Mouse (Mus musculus): ENCODE results near the gene Lrmda. TPM values are rescaled to one million over a fixed set of nuclear protein-coding genes. Genes with fewer than 3 reads are reported as not detected.

Gene Lrmda
- polyA plus RNA-seq, 1 experiment, result 0.65 TPM

DNA sequence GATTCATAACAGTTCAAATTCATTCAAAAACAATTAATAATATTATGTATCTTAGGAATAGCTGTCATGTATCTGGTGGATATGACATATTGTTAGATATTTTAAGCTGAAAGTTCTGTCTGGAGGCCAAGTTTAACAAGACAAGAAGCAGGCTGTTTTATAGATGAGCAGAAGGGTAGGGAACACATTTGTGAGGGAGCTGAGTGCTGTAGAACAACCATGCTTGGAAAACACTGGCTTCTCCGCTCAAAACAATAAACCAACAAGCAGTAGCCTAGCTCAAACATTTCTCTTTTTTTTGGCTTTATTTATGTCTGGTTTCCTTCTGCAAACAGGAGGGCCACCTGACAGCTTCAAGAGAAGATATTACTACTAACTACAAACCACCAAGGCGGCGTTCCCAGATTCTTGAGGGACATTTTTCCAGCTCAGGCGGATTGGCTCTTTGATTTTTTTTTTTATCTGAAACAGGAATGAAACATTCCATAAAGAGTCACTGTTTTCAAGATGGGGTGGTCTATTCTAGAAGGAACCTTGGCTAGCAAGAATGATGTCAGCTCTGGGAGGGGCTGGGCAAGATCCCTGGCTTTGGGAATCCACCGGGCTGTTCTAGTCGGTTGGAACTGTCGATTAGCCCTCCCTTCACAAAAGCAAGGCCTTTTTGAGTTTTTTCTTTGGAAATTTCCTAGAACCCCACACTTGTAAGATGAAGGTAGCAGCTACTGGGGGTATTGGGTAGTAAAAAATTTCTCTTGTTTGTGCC lies 304.2 kb downstream of the Lrmda start:
- TF ChIP-seq CTCF (IDR thresholded peaks at IDR 0.05; ENCODE audit: extremely low read depth, insufficient read depth, low read length), result no peak
- TF ChIP-seq POLR2A (IDR thresholded peaks at IDR 0.05; ENCODE audit: extremely low read depth, insufficient read depth, low read length), result no peak
- H3K27ac ChIP-seq (ENCODE audit: insufficient read depth, low read length), result no peak overlapping the region
- no peak overlapping the region for H3K4me3 ChIP-seq (ENCODE audit: insufficient read depth, low read length)
- H3K4me1 ChIP-seq (ENCODE audit: control insufficient read depth, insufficient read depth, low read length), result no peaks in the 10 kb centered on the region

DNA sequence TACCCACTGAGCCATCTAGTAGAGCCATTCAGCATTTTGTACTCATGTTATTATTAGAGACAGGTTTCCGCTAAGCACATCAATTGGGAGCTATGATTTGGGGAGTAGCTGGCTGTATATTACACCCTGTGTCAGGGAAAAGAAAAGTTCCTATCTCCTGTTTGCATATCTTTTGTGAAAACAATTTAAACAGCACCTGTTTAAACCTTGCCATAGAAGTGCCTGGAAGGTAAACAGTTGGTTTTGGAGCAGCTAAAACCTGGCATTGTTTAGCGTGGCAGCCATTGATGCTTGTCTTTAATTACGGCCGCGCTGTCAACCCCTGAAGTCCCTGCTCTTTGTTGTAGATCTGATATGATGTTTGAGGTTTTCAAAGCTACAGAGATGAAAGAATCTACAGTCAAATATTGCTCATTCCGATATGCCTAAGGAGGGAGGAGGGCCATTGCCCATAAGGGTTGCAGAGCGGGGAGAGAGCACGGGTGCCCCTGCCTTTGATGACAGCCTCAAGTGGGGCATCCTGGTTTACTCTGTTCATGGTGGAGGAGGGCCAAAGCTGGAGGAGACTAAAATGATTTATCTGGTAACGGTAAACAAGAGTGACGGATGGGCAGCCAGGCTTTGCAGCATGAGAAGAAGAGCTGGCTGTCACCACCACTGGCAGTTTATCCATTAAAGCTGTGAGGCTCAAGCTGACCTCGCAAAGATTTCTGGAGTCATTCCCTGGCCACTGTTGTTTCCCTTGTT lies 306.9 kb downstream of the Lrmda start:
- TF ChIP-seq CTCF (IDR thresholded peaks at IDR 0.05; ENCODE audit: extremely low read depth, insufficient read depth, low read length), result no peak
- no peak for TF ChIP-seq POLR2A (IDR thresholded peaks at IDR 0.05; ENCODE audit: extremely low read depth, insufficient read depth, low read length)
- Histone ChIP-seq H3K4me3 (ENCODE audit: insufficient read depth, low read length) (no peak overlapping the region), H3K4me1 (ENCODE audit: control insufficient read depth, insufficient read depth, low read length) (no peaks in the 10 kb centered on the region)

DNA sequence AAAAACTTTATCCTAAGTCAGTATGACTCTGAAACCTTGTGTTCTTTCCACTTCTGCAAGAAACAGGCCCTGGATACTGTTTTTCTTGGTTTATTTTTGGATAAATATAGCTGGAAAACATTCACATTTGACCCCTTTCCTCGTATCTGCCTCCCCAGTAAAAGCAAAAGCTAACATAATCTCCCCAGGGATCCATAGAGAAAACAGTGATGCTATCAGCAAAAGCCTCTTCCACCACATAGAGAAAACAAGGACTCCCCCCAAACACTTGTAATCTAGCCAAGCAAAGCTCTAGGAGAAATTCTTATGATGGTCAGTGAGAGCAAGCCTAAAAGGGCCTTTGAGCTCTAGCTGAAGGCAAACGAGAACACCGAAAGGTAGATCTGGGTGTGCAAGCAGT lies 309.7 kb downstream of the Lrmda start:
- H3K27ac ChIP-seq (ENCODE audit: insufficient read depth, low read length), result no peak overlapping the region
- no peak for TF ChIP-seq POLR2A (IDR thresholded peaks at IDR 0.05; ENCODE audit: extremely low read depth, insufficient read depth, low read length)
- no peak for TF ChIP-seq CTCF (IDR thresholded peaks at IDR 0.05; ENCODE audit: extremely low read depth, insufficient read depth, low read length)
- no peak overlapping the region for H3K4me3 ChIP-seq (ENCODE audit: insufficient read depth, low read length)
- no peaks in the 10 kb centered on the region for H3K4me1 ChIP-seq (ENCODE audit: control insufficient read depth, insufficient read depth, low read length)

More for the DNA sequence above, 306.9 kb downstream of the Lrmda start:
- no peak overlapping the region for H3K27ac ChIP-seq (ENCODE audit: insufficient read depth, low read length)

DNA sequence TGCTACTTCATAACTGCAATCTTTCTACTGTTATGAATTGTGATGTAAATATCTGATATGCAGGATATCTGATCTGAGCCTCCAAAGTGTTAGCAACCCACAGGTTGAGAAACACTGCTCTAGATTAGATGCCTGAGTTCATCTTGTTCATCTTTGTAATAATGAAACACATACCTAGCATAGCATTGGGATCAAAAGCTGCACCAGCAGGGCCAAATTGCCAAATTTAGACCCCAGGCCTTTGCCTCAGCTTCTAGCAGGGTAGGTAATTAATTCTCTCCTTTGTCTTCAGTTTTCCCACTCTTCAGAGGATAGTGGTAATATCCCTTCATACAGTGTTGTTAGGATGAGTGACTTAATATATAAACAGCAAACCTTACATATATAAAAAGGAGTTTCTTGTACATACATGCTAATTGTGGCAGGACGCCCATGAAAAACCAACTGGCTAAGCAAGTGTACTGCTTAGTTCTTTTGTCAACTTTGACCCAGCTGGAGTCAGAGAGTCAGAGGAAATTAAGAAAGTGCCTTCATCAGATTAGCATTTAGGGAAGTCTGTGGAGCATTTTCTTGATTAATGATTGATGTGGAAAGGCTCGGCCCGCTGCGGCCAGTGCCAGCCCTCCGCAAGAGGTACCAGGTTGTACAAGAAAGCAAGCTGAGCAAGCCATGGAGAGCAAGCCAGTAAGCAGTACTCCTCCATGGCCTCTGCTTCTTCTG lies 315.7 kb downstream of the Lrmda start:
- H3K27ac ChIP-seq (ENCODE audit: insufficient read depth, low read length), result no peak overlapping the region
- no peak overlapping the region for H3K4me3 ChIP-seq (ENCODE audit: insufficient read depth, low read length)
- H3K4me1 ChIP-seq (ENCODE audit: control insufficient read depth, insufficient read depth, low read length), result peaks cover 2% of the 10 kb centered on the region; the same call in 1 of the 2 replicates
- no peak for TF ChIP-seq CTCF (IDR thresholded peaks at IDR 0.05; ENCODE audit: extremely low read depth, insufficient read depth, low read length)
- TF ChIP-seq POLR2A (IDR thresholded peaks at IDR 0.05; ENCODE audit: extremely low read depth, insufficient read depth, low read length), result no peak

DNA sequence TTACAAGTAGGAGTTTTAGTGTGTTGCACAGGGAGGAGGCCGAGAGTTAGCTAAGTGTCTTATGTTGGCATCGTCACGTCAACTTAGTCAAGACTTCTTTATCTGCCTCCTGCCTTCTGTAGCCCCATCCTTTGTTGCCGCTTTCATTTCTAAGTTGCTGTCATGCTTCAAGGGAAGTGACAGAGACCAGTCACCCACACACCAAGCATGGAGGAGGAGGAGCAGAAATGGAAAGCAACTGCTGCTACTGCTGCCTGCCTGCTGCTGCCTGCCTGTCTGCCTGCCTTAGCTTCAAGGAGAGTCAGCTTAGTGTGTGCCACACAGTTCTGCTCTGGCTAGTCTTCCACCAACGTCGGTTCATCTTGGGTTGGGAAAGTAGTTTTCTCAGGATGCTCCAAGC lies 319.7 kb downstream of the Lrmda start:
- H3K27ac ChIP-seq (ENCODE audit: insufficient read depth, low read length), result no peak overlapping the region
- no peak overlapping the region for H3K4me3 ChIP-seq (ENCODE audit: insufficient read depth, low read length)
- TF ChIP-seq POLR2A (IDR thresholded peaks at IDR 0.05; ENCODE audit: extremely low read depth, insufficient read depth, low read length) (no peak), CTCF (IDR thresholded peaks at IDR 0.05; ENCODE audit: extremely low read depth, insufficient read depth, low read length) (no peak)
- peaks cover 2% of the 10 kb centered on the region; the same call in 1 of the 2 replicates for H3K4me1 ChIP-seq (ENCODE audit: control insufficient read depth, insufficient read depth, low read length)

DNA sequence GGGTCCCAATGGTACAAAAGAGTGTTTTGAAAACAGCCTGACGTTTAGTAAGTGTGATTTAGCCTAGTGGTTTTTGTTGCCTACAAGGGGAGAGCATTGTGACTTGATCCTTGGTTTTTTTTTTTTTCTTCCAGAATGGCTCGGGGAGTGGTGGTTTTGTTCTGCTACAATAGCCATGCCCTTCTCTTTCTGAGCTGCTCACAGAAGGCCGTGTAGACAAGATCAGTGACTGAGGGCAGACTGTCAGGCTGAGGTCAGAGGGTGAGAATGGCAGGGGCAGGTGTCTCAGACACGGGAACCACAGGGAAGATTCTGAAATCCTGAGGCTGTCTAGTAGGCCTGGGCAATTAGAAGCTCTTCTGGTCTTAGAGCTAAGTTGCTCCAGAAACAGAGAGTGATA lies 323.8 kb downstream of the Lrmda start:
- peaks cover 2% of the 10 kb centered on the region; the same call in 1 of the 2 replicates for H3K4me1 ChIP-seq (ENCODE audit: control insufficient read depth, insufficient read depth, low read length)
- TF ChIP-seq CTCF (IDR thresholded peaks at IDR 0.05; ENCODE audit: extremely low read depth, insufficient read depth, low read length), result no peak
- no peak for TF ChIP-seq POLR2A (IDR thresholded peaks at IDR 0.05; ENCODE audit: extremely low read depth, insufficient read depth, low read length)
- H3K4me3 ChIP-seq (ENCODE audit: insufficient read depth, low read length), result no peak overlapping the region
- H3K27ac ChIP-seq (ENCODE audit: insufficient read depth, low read length), result no peak overlapping the region

DNA sequence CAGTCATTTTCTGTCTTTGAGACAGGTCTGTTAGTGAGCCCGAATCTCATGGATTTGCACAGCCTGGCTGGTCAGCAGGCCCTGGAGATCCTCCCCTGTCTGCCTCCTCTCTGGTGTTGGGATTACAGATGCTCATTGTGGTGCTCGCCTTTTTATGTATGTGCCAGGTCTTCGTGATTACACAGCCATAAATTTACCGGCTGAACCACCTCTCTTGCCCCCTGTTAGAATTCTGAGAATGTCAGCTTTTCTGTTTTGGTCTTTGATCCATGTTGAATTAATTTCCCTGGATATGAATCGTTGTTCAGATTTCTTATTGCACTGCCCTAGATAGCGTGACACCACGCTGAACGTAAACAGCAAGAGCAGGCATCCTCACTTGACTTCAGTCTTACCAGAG lies 325.7 kb downstream of the Lrmda start:
- no peak for TF ChIP-seq POLR2A (IDR thresholded peaks at IDR 0.05; ENCODE audit: extremely low read depth, insufficient read depth, low read length)
- TF ChIP-seq CTCF (IDR thresholded peaks at IDR 0.05; ENCODE audit: extremely low read depth, insufficient read depth, low read length), result no peak
- no peak overlapping the region for H3K27ac ChIP-seq (ENCODE audit: insufficient read depth, low read length)
- H3K4me1 ChIP-seq (ENCODE audit: control insufficient read depth, insufficient read depth, low read length), result no peaks in the 10 kb centered on the region
- H3K4me3 ChIP-seq (ENCODE audit: insufficient read depth, low read length), result no peak overlapping the region

DNA sequence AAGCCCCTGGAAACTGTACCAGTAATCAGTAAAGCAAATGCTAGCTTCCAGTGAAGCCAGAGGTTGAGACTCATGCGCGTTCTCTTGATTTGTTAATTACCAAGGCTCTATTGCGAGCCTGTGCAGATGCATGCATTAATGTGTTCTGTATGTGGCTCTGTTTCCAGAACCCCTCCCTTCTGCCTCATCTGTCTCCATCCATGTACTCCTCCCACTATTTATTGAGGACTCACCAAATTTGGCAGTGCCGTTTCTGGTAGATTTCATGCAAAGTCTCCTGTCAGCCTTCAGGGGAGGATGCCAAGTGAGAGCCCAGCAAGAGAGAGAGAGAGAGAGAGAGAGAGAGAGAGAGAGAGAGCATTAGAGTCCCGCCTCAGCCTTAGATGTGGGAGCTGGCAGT lies 334.1 kb downstream of the Lrmda start:
- Histone ChIP-seq H3K4me3 (ENCODE audit: insufficient read depth, low read length) (no peak overlapping the region), H3K4me1 (ENCODE audit: control insufficient read depth, insufficient read depth, low read length) (no peaks in the 10 kb centered on the region), H3K27ac (ENCODE audit: insufficient read depth, low read length) (no peak overlapping the region)
- TF ChIP-seq POLR2A (IDR thresholded peaks at IDR 0.05; ENCODE audit: extremely low read depth, insufficient read depth, low read length), result no peak
- no peak for TF ChIP-seq CTCF (IDR thresholded peaks at IDR 0.05; ENCODE audit: extremely low read depth, insufficient read depth, low read length)

DNA sequence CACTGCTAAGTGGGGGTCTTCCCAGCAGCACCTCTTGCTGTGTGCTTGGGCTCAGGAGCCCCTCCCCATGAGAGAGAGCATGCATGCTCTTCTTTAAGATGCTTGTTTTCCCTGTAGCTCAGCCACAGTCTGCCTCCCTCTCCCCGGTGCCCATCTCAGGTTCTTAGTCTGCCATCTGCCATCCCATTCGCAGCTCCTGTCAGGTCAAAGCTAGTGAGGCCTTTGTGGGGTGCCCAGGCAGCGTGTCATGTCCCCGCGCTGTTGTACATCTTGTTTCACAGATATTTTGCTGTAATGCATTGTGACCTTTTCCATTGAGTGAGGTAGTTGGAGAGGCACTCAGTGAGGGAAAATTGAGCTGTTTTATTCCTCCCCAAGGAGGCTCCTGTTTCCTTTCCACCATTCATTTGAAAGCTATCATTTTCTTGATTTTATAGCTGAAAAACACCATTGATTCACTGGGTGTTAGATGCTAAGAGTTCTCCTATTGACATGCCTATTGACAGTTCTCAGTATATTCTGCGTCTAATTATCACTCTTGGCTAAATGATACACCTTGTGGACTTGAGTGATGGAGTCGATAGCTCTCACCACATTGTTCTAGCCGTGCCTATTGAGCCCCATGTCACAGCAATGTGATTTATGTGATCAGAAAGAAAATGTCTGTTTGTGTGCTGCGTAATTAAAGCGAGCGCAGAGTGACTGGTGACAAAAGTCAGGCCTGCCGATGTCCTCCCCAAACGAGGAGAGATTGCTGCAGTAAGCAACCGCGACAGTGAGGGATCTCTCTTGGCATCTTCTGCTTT lies 335.5 kb downstream of the Lrmda start:
- no peak for TF ChIP-seq CTCF (IDR thresholded peaks at IDR 0.05; ENCODE audit: extremely low read depth, insufficient read depth, low read length)
- no peak for TF ChIP-seq POLR2A (IDR thresholded peaks at IDR 0.05; ENCODE audit: extremely low read depth, insufficient read depth, low read length)
- no peak overlapping the region for H3K4me3 ChIP-seq (ENCODE audit: insufficient read depth, low read length)
- H3K4me1 ChIP-seq (ENCODE audit: control insufficient read depth, insufficient read depth, low read length), result no peaks in the 10 kb centered on the region
- no peak overlapping the region for H3K27ac ChIP-seq (ENCODE audit: insufficient read depth, low read length)
